9 mouse cellular contexts compared by ENCODE assay signal in the genomic region with DNA sequence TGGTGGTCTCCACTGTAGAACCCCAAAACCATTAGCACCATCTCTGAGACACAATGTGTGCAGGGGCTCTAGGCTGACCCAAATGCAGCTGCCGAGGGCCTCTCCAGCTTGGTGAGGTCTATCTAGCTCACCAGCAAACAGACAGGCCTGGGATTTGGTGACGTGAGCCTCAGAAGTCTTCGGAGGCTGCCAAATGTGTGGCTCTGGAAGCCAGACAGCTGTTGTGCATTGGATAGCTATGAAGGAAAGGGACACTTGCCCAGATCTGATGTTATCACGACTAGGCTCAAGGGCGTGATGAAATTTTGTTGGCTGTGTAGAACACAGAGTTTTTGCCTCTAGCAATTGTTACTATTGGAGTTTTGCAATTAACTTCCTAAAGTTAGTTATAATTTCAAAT. TPM values are rescaled to one million over a fixed set of nuclear protein-coding genes. Genes with fewer than 3 reads are reported as not detected.
DNase-seq lines count a peak whose midpoint lies in the region; TF ChIP-seq lines count a peak whose summit lies in the region.
"Had no signal": no experiment of that assay in that cellular context is flagged by ENCODE, and none has a peak within 500 bp of the region (broad histone marks: within the 10 kb centered on the region; RNA-seq: fewer than 3 reads in every experiment).

No protein-coding gene starts in this region.

- 90% methylated on average over 5 of the region's 5 CpGs for WGBS in thymus, adult 2 months

- DNase-seq in testis, postnatal 14 days (ENCODE audit: low spot score), result peak; percentile 65
- no peak for DNase-seq in testis, postnatal 10 days (ENCODE audit: low spot score)
- DNase-seq in gastrocnemius, postnatal 25 days, result peak; percentile 82
- DNase-seq in kidney, postnatal 25 days, result peak; percentile 35 to 66
- DNase-seq in yolk sac, embryonic 10.5 days (ENCODE audit: low spot score), result no peak
- no peak for DNase-seq in left cerebral cortex, postnatal 14 days (ENCODE audit: low spot score in 2 of 2)
- no peak for DNase-seq in thymus, adult 2 months

- no peaks in the 10 kb centered on the region for H3K4me1 ChIP-seq in thymus, adult 2 months (replicated peaks; ENCODE audit: control insufficient read depth, insufficient read depth, low read length)

- no peaks in the 10 kb centered on the region for H3K36me3 ChIP-seq in thymus, adult 2 months (ENCODE audit: control insufficient read depth, insufficient read depth, low read length)
- H3K36me3 ChIP-seq: stomach, embryonic 15.5 days had no signal

- H3K27me3 ChIP-seq in thymus, adult 2 months (ENCODE audit: control insufficient read depth, insufficient read depth, low read length), result no peaks in the 10 kb centered on the region
- H3K27me3 ChIP-seq: stomach, embryonic 15.5 days had no signal

- no peak overlapping the region for H3K4me3 ChIP-seq in thymus, adult 2 months (ENCODE audit: control insufficient read depth, insufficient read depth, low read length)
- H3K4me3 ChIP-seq: stomach, embryonic 15.5 days had no signal

- TF ChIP-seq CTCF in thymus, adult 2 months (IDR thresholded peaks at IDR 0.05; ENCODE audit: borderline replicate concordance, control insufficient read depth, extremely low read depth, insufficient read depth, low read length, poor library complexity), result no peak

- H3K27ac ChIP-seq in thymus, adult 2 months (ENCODE audit: control insufficient read depth, insufficient read depth, low read length), result no peak overlapping the region
- H3K27ac ChIP-seq: stomach, embryonic 15.5 days had no signal

- no peak for TF ChIP-seq POLR2A in thymus, adult 2 months (IDR thresholded peaks at IDR 0.05; ENCODE audit: control insufficient read depth, extremely low read depth, insufficient read depth, low read length, poor library complexity)

- intact Hi-C loops in left cerebral cortex, postnatal 14 days (cut with DNase I), result no loop called here

RNA-seq across cellular contexts. Expression of gene Cxcl9, which starts 4.6 kb away (rescaled TPM):
- total RNA-seq in gastrocnemius, postnatal 25 days (2021), result under 1 TPM; 0.20 to 0.86 TPM
- total RNA-seq in left cerebral cortex, postnatal 14 days (2021), result not detected
- polyA plus RNA-seq in thymus, adult 2 months (2012; rRNA removed), result 24.5 and 41.8 TPM in 2 replicates
- polyA plus RNA-seq: embryonic facial prominence, embryonic 11.5 days; stomach, embryonic 15.5 days had no signal

RNA-seq across cellular contexts. Expression of gene Art3, which starts 8.4 kb away (rescaled TPM):
- total RNA-seq in gastrocnemius, postnatal 25 days (2021), result 100 to 1,000 TPM; 365 to 392 TPM
- 10 to 100 TPM; 10.2 to 11.8 TPM for total RNA-seq in left cerebral cortex, postnatal 14 days (2021)
- polyA plus RNA-seq in thymus, adult 2 months (2012; rRNA removed), result 4.5 and 12.7 TPM in 2 replicates

RNA-seq across cellular contexts. Expression of gene Sdad1, which starts 13.0 kb away (rescaled TPM):
- total RNA-seq in gastrocnemius, postnatal 25 days (2021), result 10 to 100 TPM; 15.0 to 15.7 TPM
- total RNA-seq in left cerebral cortex, postnatal 14 days (2021), result 10 to 100 TPM; 18.6 to 20.2 TPM
- polyA plus RNA-seq in thymus, adult 2 months (2012; rRNA removed), result 15.8 and 18.1 TPM in 2 replicates

RNA-seq across cellular contexts. Expression of gene Cxcl10, which starts 25.4 kb away (rescaled TPM):
- total RNA-seq in gastrocnemius, postnatal 25 days (2021), result not detected
- total RNA-seq in left cerebral cortex, postnatal 14 days (2021), result not detected
- 93.6 and 97.3 TPM in 2 replicates for polyA plus RNA-seq in thymus, adult 2 months (2012; rRNA removed)

RNA-seq across cellular contexts. Expression of gene Naaa, which starts 45.3 kb away (rescaled TPM):
- total RNA-seq in gastrocnemius, postnatal 25 days (2021), result 10 to 100 TPM in 1 of 2 experiments, 1 to 10 TPM in 1; 5.1 to 10.1 TPM
- 10 to 100 TPM; 26.6 to 30.7 TPM for total RNA-seq in left cerebral cortex, postnatal 14 days (2021)
- 36.0 and 50.7 TPM in 2 replicates for polyA plus RNA-seq in thymus, adult 2 months (2012; rRNA removed)

Comparison
In these comparisons a context has a peak if more than half of its experiments do, and no peak if none do; other contexts are left out.
1. DNase-seq: peak in testis, postnatal 14 days (single experiment), gastrocnemius, postnatal 25 days (single experiment) and kidney, postnatal 25 days (2 of 2); none in testis, postnatal 10 days (single experiment), yolk sac, embryonic 10.5 days (single experiment), left cerebral cortex, postnatal 14 days (0 of 2) and thymus, adult 2 months (single experiment).
2. RNA of gene Art3, which starts 8.4 kb away (total RNA-seq): 365 to 392 TPM in gastrocnemius, postnatal 25 days; 10.2 to 11.8 TPM in left cerebral cortex, postnatal 14 days; every median in the first group is over 10 times any median in the second.